Mouse (Mus musculus) MEL (cell line): Measurements from ENCODE around the gene Mylk3. TPM values are rescaled to one million over a fixed set of nuclear protein-coding genes. Genes with fewer than 3 reads are reported as not detected.

Experiments
- DNase-seq: peaks from one replicate; pipeline ENCODE4 v3.0.0; 2011; ENCODE audit warnings: low read depth, low spot score
- H3K27ac ChIP-seq: 2 replicates; pipeline ENCODE4 v1.5.1; 2012; ENCODE audit warnings: low read depth, mild to moderate bottlenecking, control low read depth, low read length, moderate library complexity; ENCODE audit not compliant: control insufficient read depth
- H3K27me3 ChIP-seq, 2 experiments: fragments of 150-350 bp in 1 of 2; sonication (generic) in 1 of 2; 2 replicates each; pipeline ENCODE4 v1.6.1; 2012; ENCODE audit warnings: low read length in 2 of 2, mild to moderate bottlenecking in 2 of 2, improper control_type of control experiment in 1 of 2, moderate library complexity in 1 of 2; ENCODE audit not compliant: insufficient read depth in 2 of 2, control insufficient read depth in 1 of 2
- H3K36me3 ChIP-seq, 2 experiments: 2 replicates each; pipeline ENCODE4 v1.6.1; 2012 to 2014; ENCODE audit warnings: low read length in 2 of 2, improper control_type of control experiment in 1 of 2, inconsistent platforms in 1 of 2, mild to moderate bottlenecking in 1 of 2; ENCODE audit not compliant: insufficient read depth in 2 of 2, control insufficient read depth in 1 of 2
- H3K4me1 ChIP-seq, 2 experiments: fragments of 150-350 bp in 1 of 2; sonication (generic) in 1 of 2; 2 replicates each; pipeline ENCODE4 v1.6.1; 2012; ENCODE audit warnings: low read length in 2 of 2, improper control_type of control experiment in 1 of 2, mild to moderate bottlenecking in 1 of 2; ENCODE audit not compliant: insufficient read depth in 2 of 2, control insufficient read depth in 1 of 2
- H3K4me3 ChIP-seq, 2 experiments: fragments of 150-350 bp in 1 of 2; sonication (generic) in 1 of 2; 2 replicates each; pipeline ENCODE4 v1.5.1; 2012; ENCODE audit warnings: low read depth in 2 of 2, low read length in 2 of 2, mild to moderate bottlenecking in 2 of 2, moderate library complexity in 2 of 2, control low read depth in 1 of 2, improper control_type of control experiment in 1 of 2; ENCODE audit not compliant: control insufficient read depth in 1 of 2, insufficient read depth in 1 of 2
- H3K79me2 ChIP-seq: 2 replicates; pipeline ENCODE4 v1.6.1; 2012; ENCODE audit warnings: mild to moderate bottlenecking, low read length, moderate library complexity; ENCODE audit not compliant: control insufficient read depth, poor library complexity, insufficient read depth
- H3K9ac ChIP-seq: 2 replicates; pipeline ENCODE4 v1.6.1; 2012; ENCODE audit warnings: low read depth, mild to moderate bottlenecking, control low read depth, low read length, moderate library complexity; ENCODE audit not compliant: control insufficient read depth, poor library complexity, severe bottlenecking
- H3K9me3 ChIP-seq: fragments of 150-350 bp; sonication (generic); replicated peaks from 2 replicates; pipeline ENCODE4 v1.6.1; 2012; ENCODE audit warnings: mild to moderate bottlenecking, low read length, improper control_type of control experiment, moderate library complexity; ENCODE audit not compliant: insufficient read depth
- CHD1 ChIP-seq: IDR thresholded peaks from 2 replicates; pipeline ENCODE4 v1.6.1; 2012; ENCODE audit warnings: low read depth, mild to moderate bottlenecking, inconsistent platforms, low read length, improper control_type of control experiment
- CHD2 ChIP-seq: IDR thresholded peaks from 2 replicates; pipeline ENCODE4 v1.6.1; 2011; ENCODE audit warnings: low read length, improper control_type of control experiment
- GABPA ChIP-seq: IDR thresholded peaks from 2 replicates; pipeline ENCODE4 v1.6.1; 2012; ENCODE audit warnings: low read depth, mild to moderate bottlenecking, inconsistent platforms, low read length, improper control_type of control experiment, moderate library complexity
- HCFC1 ChIP-seq: IDR thresholded peaks from 2 replicates; pipeline ENCODE4 v1.6.1; 2012; ENCODE audit warnings: low read depth, mild to moderate bottlenecking, inconsistent platforms, low read length, improper control_type of control experiment, moderate library complexity
- KAT2A ChIP-seq: conservative IDR thresholded peaks from 2 replicates; pipeline ENCODE4 v1.6.1; 2012; ENCODE audit warnings: low read depth, low read length, improper control_type of control experiment, inconsistent platforms
- MAFK ChIP-seq: IDR thresholded peaks from 2 replicates; pipeline ENCODE4 v1.6.1; 2011; ENCODE audit warnings: low read depth, mild to moderate bottlenecking, low read length, improper control_type of control experiment, borderline replicate concordance
- MYB ChIP-seq: IDR thresholded peaks from 2 replicates; pipeline ENCODE4 v1.6.1; 2011; ENCODE audit warnings: mild to moderate bottlenecking, low read depth, low read length, improper control_type of control experiment
- NELFE ChIP-seq: IDR thresholded peaks from 2 replicates; pipeline ENCODE4 v1.6.1; 2011; ENCODE audit warnings: low read depth, low read length, improper control_type of control experiment
- NRF1 ChIP-seq: IDR thresholded peaks from 2 replicates; pipeline ENCODE4 v1.6.1; 2014; ENCODE audit warnings: low read depth, mild to moderate bottlenecking, inconsistent platforms, low read length, improper control_type of control experiment, moderate library complexity; ENCODE audit not compliant: poor library complexity, insufficient read depth, severe bottlenecking
- RAD21 ChIP-seq: IDR thresholded peaks from 2 replicates; pipeline ENCODE4 v1.6.1; 2011; ENCODE audit warnings: mild to moderate bottlenecking, low read depth, low read length, improper control_type of control experiment
- SIN3A ChIP-seq: IDR thresholded peaks from 2 replicates; pipeline ENCODE4 v1.6.1; 2012; ENCODE audit warnings: low read length, improper control_type of control experiment, inconsistent platforms
- SMC3 ChIP-seq: IDR thresholded peaks from 2 replicates; pipeline ENCODE4 v1.6.1; 2011; ENCODE audit warnings: low read depth, low read length, improper control_type of control experiment
- TBP ChIP-seq: IDR thresholded peaks from 2 replicates; pipeline ENCODE4 v1.8.0; 2011; ENCODE audit warnings: low read depth, low read length, improper control_type of control experiment
- USF1 ChIP-seq: IDR thresholded peaks from 2 replicates; pipeline ENCODE4 v1.6.1; 2014; ENCODE audit warnings: low read depth, mild to moderate bottlenecking, inconsistent platforms, low read length, improper control_type of control experiment, moderate library complexity
- ZC3H11A ChIP-seq: IDR thresholded peaks from 2 replicates; pipeline ENCODE4 v1.6.1; 2012; ENCODE audit warnings: low read depth, mild to moderate bottlenecking, inconsistent platforms, low read length, improper control_type of control experiment
- ZMIZ1 ChIP-seq: IDR thresholded peaks from 2 replicates; pipeline ENCODE4 v1.6.1; 2012; ENCODE audit warnings: low read depth, mild to moderate bottlenecking, inconsistent platforms, low read length, improper control_type of control experiment, moderate library complexity
- ZNF384 ChIP-seq: IDR thresholded peaks from 2 replicates; pipeline ENCODE4 v1.6.1; 2012; ENCODE audit warnings: low read depth, mild to moderate bottlenecking, inconsistent platforms, low read length, improper control_type of control experiment
- polyA plus RNA-seq, 2 experiments: library from polyadenylated mRNA; stranded (reverse) in 1 of 2; unstranded in 1 of 2; fragments of >175 nt in 1 of 2; fragments of >200 nt in 1 of 2; gene quantifications; 2 replicates each; pipeline versions ENCODE4 v1.2.1 to v1.2.4; 2012; ENCODE audit warnings: low replicate concordance in 2 of 2, low read depth in 1 of 2; ENCODE audit not compliant: insufficient read length in 2 of 2, insufficient read depth in 1 of 2, missing spikeins in 1 of 2
- total RNA-seq: library from RNA; depleted of rRNA; stranded (reverse); fragments of 300-350 nt; gene quantifications from 2 replicates; pipeline ENCODE4 v1.2.3, GENCODE M21; 2012

The Mylk3 gene
- total and polyA plus RNA-seq, 3 experiments: 9.5 to 10.4 TPM; not detected in 1

- Histone ChIP-seq H3K4me1 (peaks cover 0 to 8% of the 10 kb centered on the region in 2 experiments; a peak in 2 of 4 replicates), H3K27ac (no peak overlapping the region), H3K36me3 (no peaks in the 10 kb centered on the region), H3K79me2 (no peaks in the 10 kb centered on the region), H3K9ac (no peak overlapping the region), H3K4me3 (no peak overlapping the region), H3K9me3 (no peaks in the 10 kb centered on the region), H3K27me3 (no peaks in the 10 kb centered on the region)
- no peak for TF ChIP-seq RAD21
- no peak for TF ChIP-seq TBP
- TF ChIP-seq GABPA: no peak
- TF ChIP-seq SMC3: no peak
- no peak for TF ChIP-seq SIN3A
- no peak for TF ChIP-seq CHD2
- no peak for TF ChIP-seq ZC3H11A
- TF ChIP-seq KAT2A: no peak
- TF ChIP-seq CHD1: no peak
- TF ChIP-seq MYB: no peak
- TF ChIP-seq USF1: no peak
- TF ChIP-seq HCFC1: no peak
- no peak for TF ChIP-seq NELFE
- no peak for TF ChIP-seq NRF1
- no peak for DNase-seq
These were observed 56.6 kb downstream of the Mylk3 start for GRCm38 (mm10) chr8:85329506-85329905.

- no peak for TF ChIP-seq MAFK
- TF ChIP-seq, all 39 proteins: peak for 0
- no peaks in the 10 kb centered on the region for H3K36me3 ChIP-seq
These were observed 59.1 kb downstream of the Mylk3 start for GRCm38 (mm10) chr8:85327036-85327435.

GRCm38 (mm10) chr8:85323084-85323483, 63.1 kb downstream of the Mylk3 start:
- DNase-seq: peak; percentile 24
- Histone ChIP-seq H3K9me3 (no peaks in the 10 kb centered on the region), H3K4me1 (no peaks in the 10 kb centered on the region), H3K79me2 (no peaks in the 10 kb centered on the region), H3K9ac (no peak overlapping the region), H3K27me3 (no peaks in the 10 kb centered on the region), H3K36me3 (no peaks in the 10 kb centered on the region), H3K4me3 (no peak overlapping the region)
- TF ChIP-seq ZMIZ1 (no peak), CHD1 (no peak), ZNF384 (no peak)
- TF ChIP-seq, all 39 proteins: peak for 0
- H3K27ac ChIP-seq: no peak overlapping the region

More at GRCm38 (mm10) chr8:85327036-85327435, 59.1 kb downstream of the Mylk3 start:
- no peak overlapping the region for H3K9ac ChIP-seq
- no peak overlapping the region for H3K27ac ChIP-seq
- no peaks in the 10 kb centered on the region for H3K9me3 ChIP-seq
- no peaks in the 10 kb centered on the region for H3K27me3 ChIP-seq
- H3K79me2 ChIP-seq: no peaks in the 10 kb centered on the region
- no peaks in the 10 kb centered on the region for H3K4me1 ChIP-seq
- no peak for DNase-seq
- no peak overlapping the region for H3K4me3 ChIP-seq
